Mouse (Mus musculus) erythroblast, embryonic 14.5 days (primary cell): Measurements from ENCODE around the gene Igflr1.

Source experiments
- GATA1 ChIP-seq: IDR thresholded peaks from 2 replicates; pipeline ENCODE4 v1.6.1; 2012; ENCODE audit warnings: low read length, inconsistent platforms, mixed read lengths
- TAL1 ChIP-seq: IDR thresholded peaks from 3 replicates; pipeline ENCODE4 v1.6.1; 2012; ENCODE audit warnings: low read length, inconsistent platforms, mixed read lengths

GRCm38 (mm10) chr7:30558656-30559442 is 6.4 kb upstream of the Igflr1 start:
- TF ChIP-seq GATA1 (no peak), TAL1 (no peak)
